Mouse (Mus musculus): ENCODE data around the gene Padi1. TPM values are rescaled to one million over a fixed set of nuclear protein-coding genes. Genes with fewer than 3 reads are reported as not detected.

The Padi1 gene
- polyA plus RNA-seq, 1 experiment, result not detected

DNA sequence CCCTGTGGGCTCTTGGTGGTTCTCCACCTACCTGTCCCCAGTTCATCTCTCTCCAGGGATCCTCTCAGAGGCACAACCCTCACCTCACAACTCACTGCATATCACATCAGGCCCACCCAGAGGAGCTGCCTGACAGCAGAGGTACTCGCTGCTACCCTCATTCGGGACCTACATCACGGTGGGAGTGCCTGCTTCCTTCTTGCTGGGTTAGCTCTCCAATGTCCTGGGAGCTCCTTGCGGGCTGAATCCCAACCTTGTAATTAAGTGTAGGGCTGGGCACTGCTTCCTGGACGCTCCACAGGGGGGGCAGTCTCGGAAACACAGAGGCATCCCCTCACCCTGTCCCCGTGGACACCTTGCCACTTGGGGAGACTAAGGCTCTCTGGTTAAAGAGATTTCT is 25.3 kb upstream of the Padi1 start:
- Histone ChIP-seq H3K9me3 (ENCODE audit: control insufficient read depth, low read length) (peaks cover 7% of the 10 kb centered on the region), H3K27me3 (ENCODE audit: control insufficient read depth) (peaks cover 77% of the 10 kb centered on the region), H3K4me3 (replicated peaks) (no peak overlapping the region), H3K4me1 (ENCODE audit: control insufficient read depth) (peaks cover 40% of the 10 kb centered on the region), H3K36me3 (ENCODE audit: control insufficient read depth) (no peaks in the 10 kb centered on the region)
- TF ChIP-seq TAL1 (IDR thresholded peaks at IDR 0.05; ENCODE audit: low read length), result no peak
- TF ChIP-seq GATA1 (IDR thresholded peaks at IDR 0.05; ENCODE audit: low read length), result no peak

GRCm38 (mm10) chr4:140869945-140870344 is 24.4 kb upstream of the Padi1 start:
- no peak for TF ChIP-seq GATA1 (IDR thresholded peaks at IDR 0.05; ENCODE audit: low read length)
- no peak for TF ChIP-seq TAL1 (IDR thresholded peaks at IDR 0.05; ENCODE audit: low read length)
- Histone ChIP-seq H3K4me1 (ENCODE audit: control insufficient read depth) (peaks cover 44% of the 10 kb centered on the region), H3K4me3 (replicated peaks) (no peak overlapping the region), H3K27me3 (ENCODE audit: control insufficient read depth) (peaks cover 79% of the 10 kb centered on the region), H3K9me3 (ENCODE audit: control insufficient read depth, low read length) (peaks cover 7% of the 10 kb centered on the region), H3K36me3 (ENCODE audit: control insufficient read depth) (no peaks in the 10 kb centered on the region)

GRCm38 (mm10) chr4:140868484-140869190 is 23.1 kb upstream of the Padi1 start:
- no peak overlapping the region for H3K4me3 ChIP-seq (replicated peaks)
- H3K4me1 ChIP-seq (ENCODE audit: control insufficient read depth), result peaks cover 49% of the 10 kb centered on the region

DNA sequence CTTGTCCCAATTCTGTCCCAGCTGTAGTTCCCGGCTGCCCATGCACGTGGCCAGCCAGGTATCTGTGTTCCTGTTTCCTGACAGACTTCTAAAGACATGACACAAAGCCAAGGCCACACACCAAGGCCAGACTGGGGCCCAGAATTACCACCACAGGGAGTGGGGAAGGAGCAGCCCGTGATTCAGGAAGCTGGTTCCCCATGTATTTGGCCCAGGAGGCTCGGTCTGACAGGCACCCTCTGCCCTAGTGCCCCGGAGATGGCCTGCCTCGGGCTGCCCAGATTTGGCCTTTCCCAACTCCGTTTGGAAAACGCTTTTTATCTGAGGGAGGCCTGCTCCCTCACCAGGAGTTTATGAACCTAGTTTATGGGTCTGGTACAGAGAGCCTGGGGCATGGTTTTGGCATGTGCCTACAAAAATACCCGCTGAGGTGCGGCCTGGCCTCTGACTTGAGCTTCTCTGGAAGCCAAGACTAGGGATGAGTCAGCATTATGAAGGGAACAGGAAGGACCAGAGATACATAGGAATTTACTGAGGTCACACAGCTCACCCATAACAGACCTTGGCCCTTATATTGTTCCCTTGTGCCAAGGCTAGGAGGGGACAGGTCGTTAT is 16.6 kb upstream of the Padi1 start:
- no peak for TF ChIP-seq TAL1 (IDR thresholded peaks at IDR 0.05; ENCODE audit: low read length)
- Histone ChIP-seq H3K4me1 (ENCODE audit: control insufficient read depth) (peaks cover 79% of the 10 kb centered on the region), H3K4me3 (replicated peaks) (peak overlapping the region; percentile 24), H3K9me3 (ENCODE audit: control insufficient read depth, low read length) (peaks cover 3% of the 10 kb centered on the region), H3K36me3 (ENCODE audit: control insufficient read depth) (peaks cover 8% of the 10 kb centered on the region), H3K27me3 (ENCODE audit: control insufficient read depth) (peaks cover 20% of the 10 kb centered on the region)

More at GRCm38 (mm10) chr4:140868484-140869190, 23.1 kb upstream of the Padi1 start:
- H3K36me3 ChIP-seq (ENCODE audit: control insufficient read depth), result no peaks in the 10 kb centered on the region
- peaks cover 73% of the 10 kb centered on the region for H3K27me3 ChIP-seq (ENCODE audit: control insufficient read depth)
- H3K9me3 ChIP-seq (ENCODE audit: control insufficient read depth, low read length), result peaks cover 3% of the 10 kb centered on the region
- no peak for TF ChIP-seq GATA1 (IDR thresholded peaks at IDR 0.05; ENCODE audit: low read length)
- no peak for TF ChIP-seq TAL1 (IDR thresholded peaks at IDR 0.05; ENCODE audit: low read length)

DNA sequence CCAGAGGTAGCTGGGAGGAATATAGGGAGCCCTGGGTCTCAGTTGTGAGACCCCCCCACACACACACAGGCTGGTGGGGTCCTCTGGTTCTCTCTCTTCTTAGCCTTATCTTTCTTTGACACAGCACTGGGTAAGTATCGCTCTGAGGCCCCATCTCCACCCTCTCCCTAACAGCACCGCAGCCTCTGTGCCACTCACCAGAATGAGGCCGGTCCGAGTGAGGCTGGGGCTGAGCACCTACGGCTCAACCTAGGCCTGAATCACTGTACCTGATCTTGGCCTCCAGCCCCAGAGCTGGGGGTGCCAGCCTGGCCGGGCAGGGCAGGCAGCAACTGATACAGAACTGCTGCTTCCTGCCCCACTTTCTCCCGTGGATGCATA is 15.2 kb upstream of the Padi1 start:
- peaks cover 9% of the 10 kb centered on the region for H3K27me3 ChIP-seq (ENCODE audit: control insufficient read depth)

GRCm38 (mm10) chr4:140860125-140860766 is 14.7 kb upstream of the Padi1 start:
- H3K27me3 ChIP-seq (ENCODE audit: control insufficient read depth), result peaks cover 7% of the 10 kb centered on the region
- peak overlapping the region; percentile 64 for H3K4me3 ChIP-seq (replicated peaks)
- peaks cover 89% of the 10 kb centered on the region for H3K4me1 ChIP-seq (ENCODE audit: control insufficient read depth)
- peaks cover 3% of the 10 kb centered on the region for H3K9me3 ChIP-seq (ENCODE audit: control insufficient read depth, low read length)
- H3K36me3 ChIP-seq (ENCODE audit: control insufficient read depth), result peaks cover 10% of the 10 kb centered on the region
- TF ChIP-seq TAL1 (IDR thresholded peaks at IDR 0.05; ENCODE audit: low read length) (no peak), GATA1 (IDR thresholded peaks at IDR 0.05; ENCODE audit: low read length) (no peak)

More for the DNA sequence above, 15.2 kb upstream of the Padi1 start:
- TF ChIP-seq GATA1 (IDR thresholded peaks at IDR 0.05; ENCODE audit: low read length) (no peak), TAL1 (IDR thresholded peaks at IDR 0.05; ENCODE audit: low read length) (peak; percentile 36; the same call in 1 of the 3 replicates)
- peaks cover 84% of the 10 kb centered on the region for H3K4me1 ChIP-seq (ENCODE audit: control insufficient read depth)
- peaks cover 10% of the 10 kb centered on the region for H3K36me3 ChIP-seq (ENCODE audit: control insufficient read depth)
- H3K9me3 ChIP-seq (ENCODE audit: control insufficient read depth, low read length), result peaks cover 3% of the 10 kb centered on the region
- peak overlapping the region; percentile 64 for H3K4me3 ChIP-seq (replicated peaks)

DNA sequence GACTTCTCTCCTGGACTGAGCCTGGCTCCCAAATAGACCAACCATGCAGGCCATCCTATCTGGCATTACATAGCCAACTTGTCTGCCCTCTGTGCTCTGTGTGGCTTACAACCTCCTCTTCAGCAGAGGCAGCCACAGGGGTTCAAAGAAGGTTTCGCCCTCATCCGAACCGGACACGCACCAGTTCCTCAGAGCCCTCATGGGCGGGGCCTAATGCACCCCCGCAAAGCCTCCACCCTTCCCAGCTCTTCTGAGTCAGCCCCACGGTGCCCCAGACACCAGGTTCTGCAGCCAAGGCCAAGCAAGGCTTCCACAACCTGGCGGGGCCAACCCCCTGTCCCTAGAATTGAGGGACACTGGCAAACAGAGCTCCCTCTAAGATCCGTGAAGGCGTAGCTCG is 13.7 kb upstream of the Padi1 start:
- TF ChIP-seq TAL1 (IDR thresholded peaks at IDR 0.05; ENCODE audit: low read length) (no peak), GATA1 (IDR thresholded peaks at IDR 0.05; ENCODE audit: low read length) (no peak)
- Histone ChIP-seq H3K27me3 (ENCODE audit: control insufficient read depth) (peaks cover 2% of the 10 kb centered on the region), H3K4me1 (ENCODE audit: control insufficient read depth) (peaks cover 94% of the 10 kb centered on the region), H3K9me3 (ENCODE audit: control insufficient read depth, low read length) (peaks cover 3% of the 10 kb centered on the region), H3K36me3 (ENCODE audit: control insufficient read depth) (peaks cover 10% of the 10 kb centered on the region), H3K4me3 (replicated peaks) (peak overlapping the region; percentile 6)

- Histone ChIP-seq H3K27me3 (ENCODE audit: control insufficient read depth) (peaks cover 2% of the 10 kb centered on the region; the same call in 1 of the 2 replicates), H3K4me1 (ENCODE audit: control insufficient read depth) (peaks cover 97% of the 10 kb centered on the region), H3K4me3 (replicated peaks) (no peak overlapping the region), H3K36me3 (ENCODE audit: control insufficient read depth) (peaks cover 10% of the 10 kb centered on the region), H3K9me3 (ENCODE audit: control insufficient read depth, low read length) (no peaks in the 10 kb centered on the region)
- no peak for TF ChIP-seq GATA1 (IDR thresholded peaks at IDR 0.05; ENCODE audit: low read length)
- no peak for TF ChIP-seq TAL1 (IDR thresholded peaks at IDR 0.05; ENCODE audit: low read length)
Measured at GRCm38 (mm10) chr4:140857813-140858212, 12.2 kb upstream of the Padi1 start.

DNA sequence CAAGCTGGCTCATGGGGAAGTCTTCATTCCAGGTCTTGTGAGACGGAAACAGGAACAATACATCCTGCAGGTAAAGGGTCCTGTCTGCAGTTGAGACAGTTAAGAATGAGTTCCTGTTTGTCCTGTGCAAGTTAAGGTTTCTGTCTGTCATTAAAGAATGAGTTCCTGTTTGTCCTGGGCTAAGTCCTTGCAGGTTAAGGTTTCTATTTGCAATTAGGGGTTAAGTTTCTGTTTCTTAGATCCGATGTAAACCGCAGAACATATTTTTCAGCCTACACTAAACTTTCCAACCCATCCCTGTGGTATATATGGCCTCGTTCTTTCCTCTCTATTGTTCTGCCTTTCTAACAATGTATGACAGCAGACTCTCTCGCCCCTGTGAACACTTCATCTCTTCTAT is 11.5 kb upstream of the Padi1 start:
- TF ChIP-seq GATA1 (IDR thresholded peaks at IDR 0.05; ENCODE audit: low read length) (no peak), TAL1 (IDR thresholded peaks at IDR 0.05; ENCODE audit: low read length) (no peak)
- Histone ChIP-seq H3K4me3 (replicated peaks) (no peak overlapping the region), H3K36me3 (ENCODE audit: control insufficient read depth) (peaks cover 4% of the 10 kb centered on the region), H3K9me3 (ENCODE audit: control insufficient read depth, low read length) (no peaks in the 10 kb centered on the region), H3K4me1 (ENCODE audit: control insufficient read depth) (peaks cover 97% of the 10 kb centered on the region), H3K27me3 (ENCODE audit: control insufficient read depth) (peaks cover 2% of the 10 kb centered on the region; the same call in 1 of the 2 replicates)

All from erythroblast, embryonic 14.5 days (primary cell).